Mouse (Mus musculus) ovary, postnatal 14 days (tissue): Measurements from ENCODE around the gene Amer3.
A peak's percentile ranks its signal among the peaks of the same experiment; 100 is the strongest.
"Not testable (repeated sequence)": the region's sequence is repeated elsewhere in the genome, so short reads cannot be mapped to it uniquely, and the experiment has no call there.

Experiments used
- DNase-seq: peaks from one replicate; pipeline ENCODE4 v3.0.0; 2022; ENCODE audit warnings: low spot score

The Amer3 gene

DNA sequence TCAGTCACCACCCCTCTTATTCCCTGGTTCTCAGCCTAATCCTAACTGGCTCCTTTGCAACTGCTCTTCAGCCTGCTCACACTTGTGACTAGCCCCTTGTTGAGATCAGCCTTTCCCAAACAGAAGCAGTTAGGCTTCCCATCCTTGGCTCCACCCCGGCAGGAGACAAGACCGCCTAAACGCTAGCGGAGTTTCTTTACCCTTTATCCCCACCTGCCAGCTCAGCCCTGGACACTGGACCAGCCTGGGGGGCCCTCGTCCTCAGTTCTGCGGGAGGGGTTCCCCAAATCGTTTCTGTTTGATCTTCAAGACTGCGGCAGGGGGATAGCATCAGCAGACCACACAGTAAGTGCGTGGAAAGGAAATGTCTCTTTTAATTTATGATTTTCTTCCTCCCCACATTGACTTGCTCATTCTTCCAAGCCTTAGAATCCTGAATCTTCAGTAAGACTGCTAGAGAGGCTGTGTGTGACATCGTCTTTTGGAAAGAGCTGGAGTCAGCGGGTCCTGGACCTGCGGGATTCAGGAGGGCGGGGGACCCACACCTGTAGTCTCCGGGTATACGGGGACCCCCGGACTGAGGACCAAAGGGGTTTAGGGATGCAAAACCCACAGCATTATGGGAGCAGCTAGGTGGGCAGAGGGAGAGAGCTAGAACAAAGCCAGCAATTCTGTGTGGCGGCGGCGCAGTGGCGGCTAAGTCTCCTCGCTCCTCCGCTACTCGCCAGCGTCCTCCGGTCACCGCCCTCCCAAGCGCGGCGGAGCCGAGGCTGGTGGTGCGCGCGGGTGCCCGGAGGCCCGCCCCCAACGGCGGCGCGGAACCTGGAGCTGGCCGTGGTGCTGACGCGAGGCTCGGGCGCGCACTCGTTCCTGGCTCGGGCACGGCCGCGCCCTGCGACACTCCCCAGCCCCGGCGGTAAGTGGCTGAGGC, at the start of gene Amer3:
Gene Amer3 (plus strand): TSS at position 807 of the 931 bp plus-strand sequence.
- peak; percentile 71 for DNase-seq

- not testable (repeated sequence) for DNase-seq
Observed at GRCm38 (mm10) chr1:34534574-34534973, 44.9 kb upstream of the Amer3 start.

- not testable (repeated sequence) for DNase-seq
Observed at GRCm38 (mm10) chr1:34535043-34535698, 44.3 kb upstream of the Amer3 start, which contains the start of gene Cfc1. TSS of gene Cfc1 (plus strand) at chr1:34535648.

DNA sequence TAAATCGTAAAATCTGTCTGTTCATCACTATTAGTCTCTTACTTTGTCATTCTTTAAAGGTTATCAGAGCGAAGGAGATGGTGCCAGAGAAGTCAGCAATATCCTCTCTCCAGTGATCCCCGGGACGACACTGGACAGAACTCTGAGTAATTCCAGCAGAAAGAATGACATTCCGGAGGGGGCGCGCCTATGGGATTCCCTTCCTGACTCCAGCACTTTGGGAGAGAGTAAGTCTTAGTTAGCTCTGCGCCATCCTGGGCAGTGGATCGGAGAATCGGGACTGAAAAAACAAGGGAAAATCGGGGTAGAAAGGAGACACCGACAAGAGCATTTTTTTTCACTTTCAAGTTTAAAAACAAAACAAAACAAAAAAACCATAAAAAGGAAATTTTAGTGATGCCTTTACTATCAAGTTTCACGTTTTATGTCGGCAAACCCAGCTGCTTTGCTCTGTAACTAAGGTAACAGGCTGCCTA, 43.1 kb upstream of the Amer3 start:
- DNase-seq, result no peak

DNA sequence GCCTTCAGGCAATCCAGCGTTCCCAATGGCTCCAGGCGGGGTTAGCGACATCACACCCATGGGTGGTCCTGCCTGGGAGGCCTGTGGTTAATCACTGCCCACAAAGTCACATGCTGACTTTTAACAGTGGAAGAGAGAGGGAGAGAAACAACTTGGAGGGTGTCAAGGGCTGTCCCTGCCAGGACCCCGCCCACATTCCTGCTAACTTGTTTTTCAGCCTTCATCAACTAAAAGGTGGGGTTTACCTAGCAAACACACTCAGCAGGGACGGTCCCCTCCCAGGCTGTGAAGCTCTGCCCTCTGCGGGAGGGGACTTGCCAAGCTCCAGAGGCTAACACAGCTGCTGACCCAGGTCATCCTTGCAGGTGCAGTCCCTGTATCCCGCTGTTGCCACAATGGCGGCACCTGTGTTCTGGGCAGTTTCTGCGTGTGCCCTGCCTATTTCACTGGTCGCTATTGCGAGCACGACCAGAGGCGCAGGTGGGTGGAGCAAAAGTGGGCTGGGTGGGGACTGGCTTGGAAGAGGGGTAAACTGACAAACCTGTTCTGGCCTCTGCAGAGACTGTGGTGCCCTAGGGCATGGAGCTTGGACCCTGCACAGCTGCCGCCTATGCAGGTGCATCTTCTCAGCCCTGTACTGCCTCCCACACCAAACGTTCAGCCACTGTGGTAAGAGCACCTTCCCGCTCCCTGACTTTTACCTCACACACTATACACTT, 42.5 kb upstream of the Amer3 start:
- DNase-seq, result peak; percentile 13

- no peak for DNase-seq
Observed at GRCm38 (mm10) chr1:34547074-34547473, 32.4 kb upstream of the Amer3 start.

DNA sequence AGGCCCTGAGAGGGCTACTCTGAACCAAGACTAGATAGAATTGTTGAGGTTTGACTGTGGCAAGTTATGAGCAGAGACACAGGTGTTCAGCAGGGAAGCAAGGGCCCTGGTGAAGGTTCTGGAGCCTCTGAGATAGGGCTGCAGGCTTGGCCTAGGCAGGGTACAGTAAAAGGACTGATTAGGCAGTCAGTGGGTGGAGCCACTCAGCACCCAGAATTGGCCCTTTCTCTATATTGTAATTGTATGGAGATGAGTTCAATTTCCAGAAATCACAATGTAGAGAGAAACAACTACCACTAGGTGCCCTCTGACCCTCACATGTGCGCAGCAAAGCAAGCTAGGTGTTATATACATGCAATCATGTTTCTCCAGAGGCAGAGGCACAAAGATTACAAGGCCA, 25.8 kb upstream of the Amer3 start:
- DNase-seq, result no peak

DNA sequence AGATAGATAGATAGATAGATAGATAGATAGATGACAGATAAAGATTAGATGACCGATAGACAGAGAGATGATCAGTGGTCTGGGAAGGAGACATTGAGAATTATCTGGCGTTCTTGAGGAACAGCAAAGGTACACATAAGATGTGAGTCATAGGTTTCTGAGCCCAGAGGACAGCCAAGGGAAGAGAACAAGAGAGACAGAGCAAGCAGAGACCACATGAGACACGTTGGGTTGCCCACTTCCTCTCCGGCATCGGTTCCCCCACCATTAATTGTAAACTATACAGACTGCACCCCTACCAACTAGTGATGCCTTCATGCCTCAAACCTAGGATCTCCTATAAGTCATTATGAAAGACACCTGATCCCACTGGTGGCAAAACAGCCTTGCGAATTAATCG, 25.2 kb upstream of the Amer3 start:
- DNase-seq, result no peak

DNA sequence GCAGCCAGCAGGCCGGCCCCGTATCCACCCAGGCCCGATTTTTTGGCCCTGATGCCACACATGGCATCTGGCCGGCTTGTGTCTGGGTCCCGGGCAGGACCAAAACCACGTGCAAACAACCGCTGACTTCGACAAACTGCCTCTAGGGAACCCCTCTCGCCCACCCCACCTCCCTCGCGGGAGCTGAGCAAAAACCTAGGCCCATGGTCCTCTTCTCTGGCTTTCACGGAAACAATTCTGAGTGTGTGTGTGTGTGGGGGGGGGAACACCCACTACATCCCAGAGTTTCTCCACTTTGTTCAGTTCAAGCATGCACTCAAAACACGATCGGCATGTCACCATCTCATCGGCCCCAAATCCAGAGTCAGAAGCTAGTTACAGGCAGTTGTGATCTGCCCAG, 18.6 kb upstream of the Amer3 start, which contains the start of gene Prss40:
Gene Prss40 (minus strand): TSS at position 101 of the 400 bp plus-strand sequence.
- no peak for DNase-seq

- no peak for DNase-seq
Observed at GRCm38 (mm10) chr1:34564383-34565045, 14.9 kb upstream of the Amer3 start.

GRCm38 (mm10) chr1:34568120-34568519, 11.3 kb upstream of the Amer3 start:
- DNase-seq, result no peak

DNA sequence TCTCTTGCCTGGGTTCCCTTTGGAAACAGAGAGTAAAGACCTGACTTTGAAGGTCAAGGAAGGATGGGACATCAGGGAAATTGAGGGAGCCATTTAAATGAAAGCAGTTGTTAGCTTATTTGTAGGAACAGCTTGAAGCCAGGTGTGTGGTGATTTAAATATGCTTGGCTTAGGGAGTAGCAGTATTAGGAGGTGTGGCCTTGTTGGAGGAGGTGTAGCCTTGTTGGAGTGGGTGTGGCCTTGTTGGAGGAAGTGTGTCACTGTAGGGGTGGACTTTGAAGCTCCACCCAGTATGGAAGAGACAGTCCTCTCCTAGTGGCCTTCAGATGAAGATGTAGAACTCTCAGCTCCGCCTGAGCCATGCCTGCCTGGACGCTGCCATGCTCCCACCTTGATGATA, 9.6 kb upstream of the Amer3 start:
- no peak for DNase-seq

- DNase-seq, result no peak
Observed at GRCm38 (mm10) chr1:34571431-34571830, 8.0 kb upstream of the Amer3 start.

- DNase-seq, result no peak
Observed at GRCm38 (mm10) chr1:34573221-34573620, 6.2 kb upstream of the Amer3 start.

DNA sequence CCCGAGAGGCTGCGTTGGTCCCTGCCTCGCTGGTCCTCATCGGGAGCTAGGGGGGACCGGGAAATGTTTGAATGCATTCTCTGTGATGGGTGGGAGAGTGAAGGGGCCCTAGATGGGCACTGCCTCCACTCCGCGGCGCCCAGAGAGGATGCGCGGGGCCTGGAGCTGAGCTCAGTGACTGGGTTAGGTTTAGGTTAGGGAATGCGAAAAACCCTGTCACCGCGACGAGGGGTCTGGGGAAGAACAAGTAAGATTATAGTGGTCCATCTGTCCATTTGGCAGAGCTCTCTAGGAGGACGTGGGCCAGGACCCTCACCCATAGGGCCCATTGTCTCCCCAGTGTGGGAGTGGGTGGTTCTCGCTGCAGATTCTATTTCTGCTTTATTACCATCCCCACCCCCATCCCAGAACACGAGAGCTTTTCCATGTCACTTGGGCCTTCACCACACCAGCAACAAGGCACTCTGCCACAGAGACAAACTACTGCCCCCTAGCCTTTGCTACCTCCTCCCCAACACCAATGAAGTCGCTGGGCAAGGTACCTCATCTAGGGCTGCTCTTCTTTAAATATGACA, 412 bp downstream of the Amer3 start:
- DNase-seq, result no peak

GRCm38 (mm10) chr1:34582218-34582617, 2.8 kb downstream of the Amer3 start:
- DNase-seq, result no peak

GRCm38 (mm10) chr1:34583821-34584263, 4.4 kb downstream of the Amer3 start:
- DNase-seq, result peak; percentile 10

DNA sequence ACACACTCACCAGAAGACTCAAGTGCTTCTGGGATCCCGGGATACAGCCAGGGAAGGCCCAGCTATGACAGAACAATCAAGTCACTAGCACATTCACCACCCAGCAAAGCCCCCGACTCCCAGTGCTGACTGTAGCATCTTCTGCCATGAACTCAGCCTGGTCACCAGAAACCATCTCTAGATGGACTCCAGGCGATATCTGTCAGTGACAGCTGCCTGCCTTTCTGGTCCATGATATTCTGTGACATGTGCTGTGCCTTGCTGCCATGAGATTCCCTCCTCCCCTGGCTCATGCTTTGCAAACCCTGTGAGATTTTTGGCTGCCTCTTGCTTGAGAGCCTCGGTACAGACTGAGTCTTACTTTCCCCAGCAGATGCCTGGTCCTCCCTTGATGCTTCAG, 5.3 kb downstream of the Amer3 start:
- DNase-seq, result no peak

GRCm38 (mm10) chr1:34587298-34588096, 8.0 kb downstream of the Amer3 start:
- no peak for DNase-seq

- no peak for DNase-seq
Observed at GRCm38 (mm10) chr1:34600000-34600399, 20.5 kb downstream of the Amer3 start.
